In genomic region chr14:121697709-121698619, GRCm38 (mm10) we compare ENCODE assay signal across 8 mouse cellular contexts.
DNase-seq lines count a peak whose midpoint lies in the region; ATAC-seq lines count a peak whose summit lies in the region.

No protein-coding gene starts in this region.

- H3K27me3 ChIP-seq in hindbrain, embryonic 11.5 days (ENCODE audit: control insufficient read depth, insufficient read depth, low read length): no peaks in the 10 kb centered on the region
- H3K27me3 ChIP-seq in lung, embryonic 16.5 days (ENCODE audit: control insufficient read depth, insufficient read depth, low read depth, low read length): no peaks in the 10 kb centered on the region

- H3K4me2 ChIP-seq in hindbrain, embryonic 11.5 days (replicated peaks; ENCODE audit: low read depth, low read length): peak overlapping the region; percentile 60
- H3K4me2 ChIP-seq in lung, embryonic 16.5 days (ENCODE audit: low read depth, low read length): peak overlapping the region; percentile 53

- H3K9ac ChIP-seq in hindbrain, embryonic 11.5 days (ENCODE audit: low read depth, low read length): peak overlapping the region; percentile 29; the same call in 1 of the 2 replicates
- peak overlapping the region; percentile 64 for H3K9ac ChIP-seq in lung, embryonic 16.5 days (ENCODE audit: low read length)

- peak; percentile 83 for ATAC-seq in hindbrain, embryonic 11.5 days (ENCODE audit: low FRiP score)
- peak; percentile 87 for ATAC-seq in lung, embryonic 16.5 days (ENCODE audit: low read depth)

- peaks cover 5% of the 10 kb centered on the region; the same call in 1 of the 2 replicates for H3K4me1 ChIP-seq in hindbrain, embryonic 11.5 days (replicated peaks; ENCODE audit: control insufficient read depth, insufficient read depth, low read length)
- peaks cover 37% of the 10 kb centered on the region for H3K4me1 ChIP-seq in lung, embryonic 16.5 days (replicated peaks; ENCODE audit: control insufficient read depth, insufficient read depth, low read length)

- peak overlapping the region; percentile 32 for H3K4me3 ChIP-seq in hindbrain, embryonic 11.5 days (ENCODE audit: low read depth, low read length)
- H3K4me3 ChIP-seq in lung, embryonic 16.5 days (ENCODE audit: low read length): peak overlapping the region; percentile 40

- peak overlapping the region; percentile 33; the same call in 1 of the 2 replicates for H3K27ac ChIP-seq in hindbrain, embryonic 11.5 days (ENCODE audit: low read depth, low read length)
- peak overlapping the region; percentile 82 for H3K27ac ChIP-seq in lung, embryonic 16.5 days (ENCODE audit: low read length)

- no peaks in the 10 kb centered on the region for H3K36me3 ChIP-seq in hindbrain, embryonic 11.5 days (ENCODE audit: control insufficient read depth, insufficient read depth, low read length)
- no peaks in the 10 kb centered on the region for H3K36me3 ChIP-seq in lung, embryonic 16.5 days (ENCODE audit: control insufficient read depth, insufficient read depth, low read length)

- no peaks in the 10 kb centered on the region for H3K9me3 ChIP-seq in hindbrain, embryonic 11.5 days (ENCODE audit: control insufficient read depth, low read length)
- no peaks in the 10 kb centered on the region for H3K9me3 ChIP-seq in lung, embryonic 16.5 days (ENCODE audit: control insufficient read depth, low read length)

- peak; percentile 11 to 22 for DNase-seq in B cell, adult 2 months
- peak; percentile 48 for DNase-seq in adrenal gland, postnatal 25 days
- peak; percentile 30 to 38 for DNase-seq in frontal cortex, postnatal 36 days (ENCODE audit: low spot score in 2 of 2)
- DNase-seq in hindbrain, embryonic 11.5 days (ENCODE audit: low spot score): peak; percentile 66
- peak; percentile 42 to 63 for DNase-seq in layer of hippocampus, postnatal 10 days (ENCODE audit: low spot score in 2 of 2)
- peak; percentile 41 for DNase-seq in ovary, postnatal 14 days (ENCODE audit: low spot score)
- DNase-seq in spleen, postnatal 4 days (ENCODE audit: low spot score in 2 of 2): no peak

- WGBS in hindbrain, embryonic 11.5 days: 12% methylated on average over 23 of the region's 23 CpGs
- 4% methylated on average over 23 of the region's 23 CpGs for WGBS in lung, embryonic 16.5 days

Comparison
In these comparisons a context has a peak if more than half of its experiments do, and no peak if none do; other contexts are left out.
1. DNase-seq: peak in B cell, adult 2 months (2 of 2), adrenal gland, postnatal 25 days (single experiment), frontal cortex, postnatal 36 days (2 of 2), hindbrain, embryonic 11.5 days (single experiment), layer of hippocampus, postnatal 10 days (2 of 2) and ovary, postnatal 14 days (single experiment); none in spleen, postnatal 4 days (0 of 2).